Mouse (Mus musculus) layer of hippocampus, adult 8-10 months (tissue): ENCODE measurements around the gene Bbs2. TPM values are rescaled to one million over a fixed set of nuclear protein-coding genes. Genes with fewer than 3 reads are reported as not detected.
A peak's percentile ranks its signal among the peaks of the same experiment; 100 is the strongest.

Experiments used
- DNase-seq, 2 experiments: peaks; one replicate each; pipeline ENCODE4 v3.0.0; 2022; ENCODE audit warnings: low spot score in 2 of 2
- total RNA-seq, 4 experiments: library from RNA; stranded (reverse); gene quantifications; 2 replicates each; pipeline ENCODE4 v1.2.4; 2022

Bbs2 gene
- total RNA-seq, 4 experiments from 2014 or later: 26.5 to 30.1 (median 27.9) TPM

DNA sequence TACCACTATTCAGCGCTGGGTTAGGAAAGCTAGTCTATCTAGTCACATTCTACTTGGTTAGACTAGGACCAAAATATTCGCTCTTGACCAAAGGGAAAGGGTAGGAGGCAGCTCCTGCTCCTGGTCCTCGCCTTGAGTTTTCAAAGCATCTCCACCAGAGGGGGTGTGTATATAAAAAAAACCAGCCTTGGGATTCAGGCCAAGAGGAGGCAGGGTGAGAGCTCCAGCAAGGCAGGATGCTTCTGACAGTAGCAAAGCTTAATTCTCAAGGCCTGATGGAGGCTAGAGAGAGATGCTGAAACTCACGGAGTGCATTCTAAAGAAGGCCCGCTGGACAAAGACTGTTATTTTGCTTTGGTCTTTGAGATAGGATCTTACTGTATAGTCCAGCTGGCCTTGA is 5.4 kb upstream of the Bbs2 start:
- peak; percentile 40 to 57 for DNase-seq

- DNase-seq: no peak
Measured at GRCm38 (mm10) chr8:94098996-94099395, 268 bp upstream of the Bbs2 start.

GRCm38 (mm10) chr8:94094281-94094680 is 4.4 kb downstream of the Bbs2 start:
- no peak for DNase-seq

- no peak for DNase-seq
Measured at GRCm38 (mm10) chr8:94092848-94093247, 5.9 kb downstream of the Bbs2 start.

DNA sequence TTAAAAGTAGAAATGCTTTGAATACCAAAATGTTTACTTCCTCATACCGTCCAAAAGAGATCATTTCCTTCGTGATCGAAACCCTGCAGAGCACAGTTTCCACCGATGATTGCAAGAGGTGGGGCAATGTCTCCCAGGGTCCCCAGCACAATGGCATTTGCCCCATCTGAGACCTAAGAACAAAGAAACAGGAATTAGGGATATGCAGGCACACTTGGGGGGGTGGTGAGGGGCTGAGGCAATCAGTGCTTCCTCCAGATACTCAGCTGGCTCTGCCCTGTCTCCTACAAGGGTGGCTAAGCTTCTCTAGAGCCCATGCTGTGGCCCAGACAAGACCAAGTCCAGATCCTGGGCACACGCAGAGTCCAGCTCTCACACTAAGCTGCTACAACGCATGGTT is 9.0 kb downstream of the Bbs2 start:
- DNase-seq: no peak

GRCm38 (mm10) chr8:94087964-94088363 is 10.8 kb downstream of the Bbs2 start:
- no peak for DNase-seq

DNA sequence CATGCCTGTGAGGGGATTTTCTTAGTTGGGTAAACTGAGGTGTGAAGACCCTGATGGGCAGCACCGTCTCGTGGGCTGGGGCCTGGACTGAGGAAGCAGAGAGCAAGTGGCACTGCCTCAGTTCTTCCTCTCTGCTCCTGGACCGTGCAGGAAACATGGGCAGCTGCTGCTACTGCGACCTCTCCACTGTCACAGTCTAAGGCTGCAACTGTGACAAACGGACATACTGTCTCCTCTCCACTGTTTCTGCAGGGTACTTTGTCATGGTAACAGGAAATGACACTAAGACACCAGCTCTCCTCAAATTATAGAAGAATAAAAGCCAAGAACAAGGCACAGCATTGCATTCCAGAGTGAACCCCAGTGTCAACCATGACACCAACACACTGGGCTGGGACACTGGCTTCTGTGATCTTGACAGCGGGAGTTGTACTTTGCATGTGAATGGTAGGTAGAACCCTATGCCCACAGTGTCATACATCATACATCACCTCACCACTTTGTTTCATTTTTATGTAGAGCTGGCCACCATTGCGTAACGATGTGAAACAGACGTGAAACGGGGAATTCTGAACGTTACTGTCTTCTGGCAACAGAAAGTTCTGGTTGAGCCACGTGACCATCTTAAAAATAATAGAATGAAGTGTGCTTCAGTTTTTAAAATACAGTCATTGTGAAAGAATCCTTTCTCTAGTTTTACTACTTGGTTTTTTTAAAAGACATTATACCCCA is 22.1 kb downstream of the Bbs2 start:
- no peak for DNase-seq

- no peak for DNase-seq
Measured at GRCm38 (mm10) chr8:94068793-94069192, 29.9 kb downstream of the Bbs2 start.

- DNase-seq: peak; percentile 55 to 58
Measured at GRCm38 (mm10) chr8:94066121-94066863, 32.4 kb downstream of the Bbs2 start.

- peak in 1 of 2 experiments; percentile 57 for DNase-seq
Measured at GRCm38 (mm10) chr8:94057157-94057854, 41.4 kb downstream of the Bbs2 start.

GRCm38 (mm10) chr8:94052696-94053095 is 46.0 kb downstream of the Bbs2 start:
- no peak for DNase-seq

- peak; percentile 41 to 57 for DNase-seq
Measured at GRCm38 (mm10) chr8:94047845-94048244, 50.9 kb downstream of the Bbs2 start.

DNA sequence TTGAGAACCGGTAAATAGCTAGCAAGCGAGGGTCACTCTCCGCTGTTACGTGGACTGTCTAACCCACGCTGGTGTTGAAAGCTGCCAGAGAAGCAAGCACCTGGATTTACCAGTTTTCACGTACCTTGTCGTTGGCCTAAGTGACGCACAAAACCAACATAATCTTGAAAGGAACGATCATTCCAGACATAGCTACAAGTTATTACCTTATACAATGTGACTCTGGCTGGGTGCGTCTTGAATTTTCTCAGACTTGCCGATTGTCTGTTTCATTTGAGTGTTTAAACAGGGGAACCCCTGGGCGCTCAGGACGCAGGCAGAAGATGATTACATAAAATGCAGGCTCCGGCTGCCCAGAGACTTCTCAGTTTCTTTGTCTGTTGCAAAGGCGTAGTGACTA is 60.9 kb downstream of the Bbs2 start:
- no peak for DNase-seq

DNA sequence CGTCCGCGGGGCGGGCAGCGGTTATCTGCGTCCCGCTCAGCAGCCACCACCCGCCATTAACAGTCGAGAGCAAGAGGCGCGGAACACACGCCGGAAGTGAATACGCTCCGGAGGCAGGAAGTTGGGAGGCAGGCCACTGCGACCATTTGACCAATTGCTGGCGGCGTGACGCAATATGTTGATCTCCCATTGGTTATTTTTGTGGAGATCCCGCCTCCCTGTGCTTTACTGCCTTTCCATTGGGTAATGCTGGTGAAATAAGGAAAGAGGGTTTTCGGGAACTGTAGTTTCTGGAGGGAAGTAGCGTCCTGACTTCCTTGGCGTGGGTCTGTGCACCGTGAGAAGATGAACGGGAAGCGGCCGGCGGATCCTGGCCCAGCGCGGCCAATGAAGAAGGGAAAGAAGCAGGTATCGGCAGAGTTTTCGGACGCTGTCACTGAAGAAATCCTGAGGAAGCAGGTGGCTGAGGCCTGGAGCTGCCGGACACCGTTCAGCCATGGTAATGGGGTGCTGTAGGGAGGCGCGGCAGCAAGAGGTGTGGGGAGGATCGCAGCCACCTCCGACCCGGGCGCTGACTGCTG is 61.7 kb downstream of the Bbs2 start, which contains the start of the genes Nudt21 and Ogfod1:
Gene Nudt21 (minus strand): TSS at position 88 of the 581 bp plus-strand sequence.
Gene Ogfod1 (plus strand): TSS at position 255 of the 581 bp plus-strand sequence.
- peak; percentile 96 to 98 for DNase-seq

DNA sequence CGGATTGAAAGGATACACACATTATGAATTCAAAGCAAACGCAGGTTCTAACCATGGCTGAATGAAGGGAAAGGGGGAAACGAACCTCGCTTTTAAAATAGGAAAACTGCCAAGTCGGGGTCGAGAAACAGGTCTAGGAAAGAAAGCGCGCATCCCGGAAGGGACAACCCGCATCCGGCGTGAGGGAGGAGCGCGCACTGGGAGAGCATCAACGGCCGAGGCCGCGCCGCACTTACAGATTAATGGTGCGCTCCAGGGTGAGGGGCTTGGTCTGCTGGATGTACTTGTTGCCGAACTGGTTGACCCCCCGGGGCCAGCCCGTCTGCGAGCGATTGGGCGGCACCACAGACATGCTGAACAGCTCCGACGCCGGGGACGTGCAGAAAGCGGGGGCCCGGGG is 62.2 kb downstream of the Bbs2 start:
- DNase-seq: peak; percentile 54 to 58

- no peak for DNase-seq
Measured at GRCm38 (mm10) chr8:94035200-94035599, 63.5 kb downstream of the Bbs2 start.

DNA sequence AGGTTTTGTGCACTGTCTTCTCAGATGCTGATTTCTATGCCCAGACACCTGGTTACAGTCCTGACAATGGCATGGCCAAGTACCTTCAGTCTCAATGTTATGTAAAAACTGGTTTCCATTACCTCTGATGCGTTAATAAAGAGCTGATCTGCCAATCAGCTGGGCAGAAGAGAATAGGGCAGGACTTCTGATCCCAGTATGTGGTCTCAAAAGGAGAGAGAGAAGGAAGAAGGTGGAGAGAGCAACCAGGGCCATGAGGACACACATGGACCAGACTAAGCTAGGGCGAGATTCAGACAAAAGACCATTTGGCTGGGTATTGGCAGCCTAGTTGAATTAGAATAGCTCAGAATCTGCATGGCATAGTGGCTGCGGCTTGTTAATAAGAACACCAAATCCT is 65.1 kb downstream of the Bbs2 start:
- DNase-seq: no peak

- DNase-seq: no peak
Measured at GRCm38 (mm10) chr8:94029701-94030100, 69.0 kb downstream of the Bbs2 start.

DNA sequence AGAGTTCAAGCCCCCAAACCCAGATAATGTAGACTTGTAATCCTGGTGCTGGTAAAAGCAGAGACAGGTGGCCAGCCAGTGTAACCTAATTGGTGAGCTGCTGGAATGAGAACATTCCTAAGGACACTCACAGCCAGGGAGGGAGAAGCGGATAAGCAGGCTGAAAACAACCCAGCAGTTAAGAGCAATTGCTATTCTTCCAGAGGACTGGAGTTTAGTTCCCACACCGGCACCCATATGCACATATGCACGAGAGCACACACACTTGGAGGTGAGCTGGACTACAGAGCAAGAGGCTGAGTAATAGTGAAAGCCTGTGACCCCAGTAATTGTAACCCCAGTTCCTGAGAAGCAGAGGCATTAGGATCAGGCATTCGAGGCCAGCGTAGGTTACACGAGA is 74.8 kb downstream of the Bbs2 start:
- no peak for DNase-seq
